Mouse (Mus musculus) midbrain, embryonic 16.5 days (tissue): Measurements from ENCODE around the gene Gm49340. TPM values are rescaled to one million over a fixed set of nuclear protein-coding genes. Genes with fewer than 3 reads are reported as not detected.

ENCODE experiments used
- ATAC-seq: fragments of 200-750 bp; cut with Nextera tagmentation; 2 replicates; pipeline ENCODE4 v1.8.0; 2017; ENCODE audit warnings: moderate TSS enrichment
- H3K27ac ChIP-seq: fragments of 300-500 bp; sonication (generic); 2 replicates; pipeline ENCODE4 v1.5.1; 2014; ENCODE audit warnings: mild to moderate bottlenecking, low read length, mixed read lengths
- H3K27me3 ChIP-seq: fragments of 300-500 bp; sonication (generic); 2 replicates; pipeline ENCODE4 v1.6.1; 2014; ENCODE audit warnings: low read depth, low read length, mixed read lengths; ENCODE audit not compliant: control insufficient read depth, insufficient read depth
- H3K36me3 ChIP-seq: fragments of 300-500 bp; sonication (generic); 2 replicates; pipeline ENCODE4 v1.6.1; 2014; ENCODE audit warnings: mild to moderate bottlenecking, low read length, moderate library complexity, mixed read lengths; ENCODE audit not compliant: control insufficient read depth, insufficient read depth
- H3K4me1 ChIP-seq: fragments of 300-500 bp; sonication (generic); 2 replicates; pipeline ENCODE4 v1.6.1; 2014; ENCODE audit warnings: mild to moderate bottlenecking, low read length, mixed read lengths; ENCODE audit not compliant: control insufficient read depth, insufficient read depth
- H3K4me2 ChIP-seq: fragments of 300-500 bp; sonication (generic); 2 replicates; pipeline ENCODE4 v1.6.1; 2014; ENCODE audit warnings: mild to moderate bottlenecking, low read length, mixed read lengths
- H3K4me3 ChIP-seq: fragments of 300-500 bp; sonication (generic); 2 replicates; pipeline ENCODE4 v1.5.1; 2014; ENCODE audit warnings: low read depth, mild to moderate bottlenecking, low read length, moderate library complexity, mixed read lengths
- H3K9ac ChIP-seq: fragments of 300-500 bp; sonication (generic); 2 replicates; pipeline ENCODE4 v1.6.1; 2014; ENCODE audit warnings: low read depth, low read length, mixed read lengths
- H3K9me3 ChIP-seq: fragments of 300-500 bp; sonication (generic); replicated peaks from 2 replicates; pipeline ENCODE4 v1.6.1; 2014; ENCODE audit warnings: mild to moderate bottlenecking, low read length, mixed read lengths; ENCODE audit not compliant: control insufficient read depth, poor library complexity, severe bottlenecking
- WGBS: fragments of 180-500 bp; shearing (Covaris S2); extraction: QIAGEN DNeasy Blood & Tissue Kit; methylation state at CpG from one replicate; pipeline ENCODE4 v1.1.7; 2014; 5-methylcytosine and 5-hydroxymethylcytosine counted together
- polyA plus RNA-seq: library from polyadenylated mRNA; unstranded; fragments of >200 nt; fragmentation: Nextera tagmentation; extraction: Ambion mirVana; gene quantifications from 2 replicates; pipeline ENCODE4 v1.2.1, GENCODE M21; 2015

Gm49340 gene
- polyA plus RNA-seq: not detected in 2 replicates

DNA sequence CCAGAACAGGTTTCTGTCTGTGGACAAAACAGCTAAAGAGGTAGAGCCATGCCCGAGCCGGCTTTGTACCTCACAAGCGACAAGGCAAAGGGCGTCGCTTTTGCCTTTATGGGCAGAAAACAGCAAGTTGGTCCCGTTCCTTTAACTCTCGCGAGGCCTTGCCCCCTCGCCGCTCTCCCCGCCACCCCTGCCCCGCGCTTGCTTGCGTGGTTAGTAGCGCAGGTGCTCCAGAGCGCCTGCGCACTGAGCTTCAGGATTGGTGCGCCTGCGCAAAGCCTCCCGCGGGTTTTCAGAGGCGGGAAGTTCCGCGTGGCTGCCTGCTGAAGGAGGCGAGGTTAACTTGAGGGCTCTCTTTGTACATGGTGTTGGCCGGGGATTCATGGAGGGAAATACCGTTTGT lies at the start of gene Gm49340, which contains the start of the genes Aspa and Spata22:
Gm49340 (plus strand) TSS at position 300 of the 400 bp plus-strand sequence.
Aspa (minus strand) TSS at position 155 of the 400 bp plus-strand sequence.
Spata22 (plus strand) TSS at position 300 of the 400 bp plus-strand sequence.
- Histone ChIP-seq H3K9me3 (no peaks in the 10 kb centered on the region), H3K4me1 (no peaks in the 10 kb centered on the region), H3K4me3 (no peak within 1 kb of the TSS), H3K9ac (no peak within 1 kb of the TSS), H3K27ac (no peak within 1 kb of the TSS), H3K36me3 (no peaks in the 10 kb centered on the region), H3K4me2 (no peak within 1 kb of the TSS), H3K27me3 (no peaks in the 10 kb centered on the region)
- no peak for ATAC-seq
- WGBS: 82% methylated on average over 27 of the region's 27 CpGs

DNA sequence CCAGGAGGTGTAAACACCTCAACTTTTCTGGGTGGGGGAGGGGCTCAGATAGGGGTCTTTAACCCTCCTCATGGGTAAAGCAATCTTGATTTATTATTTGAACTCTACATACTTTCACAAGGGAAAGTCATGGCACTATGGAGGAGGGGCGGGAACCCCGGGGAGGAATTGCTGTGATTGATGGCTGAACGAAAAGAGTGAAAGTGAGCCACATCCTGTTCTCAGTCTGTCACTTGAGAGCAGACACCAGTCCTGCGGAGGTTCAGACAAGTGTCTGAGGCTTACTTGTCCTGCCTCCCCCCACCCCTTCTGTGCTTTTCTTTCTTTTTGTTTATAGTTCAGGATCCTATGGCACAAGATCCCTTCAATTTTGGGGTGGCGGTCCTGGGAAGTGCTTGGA lies 48.8 kb upstream of the Gm49340 start:
- Histone ChIP-seq H3K4me2 (peak overlapping the region; percentile 56; the same call in 1 of the 2 replicates), H3K27ac (no peak overlapping the region), H3K9me3 (no peaks in the 10 kb centered on the region), H3K9ac (no peak overlapping the region), H3K27me3 (no peaks in the 10 kb centered on the region), H3K4me1 (peaks cover 3% of the 10 kb centered on the region; the same call in 1 of the 2 replicates), H3K36me3 (no peaks in the 10 kb centered on the region), H3K4me3 (no peak overlapping the region)
- WGBS: 79% methylated on average over 5 of the region's 5 CpGs
- no peak for ATAC-seq

DNA sequence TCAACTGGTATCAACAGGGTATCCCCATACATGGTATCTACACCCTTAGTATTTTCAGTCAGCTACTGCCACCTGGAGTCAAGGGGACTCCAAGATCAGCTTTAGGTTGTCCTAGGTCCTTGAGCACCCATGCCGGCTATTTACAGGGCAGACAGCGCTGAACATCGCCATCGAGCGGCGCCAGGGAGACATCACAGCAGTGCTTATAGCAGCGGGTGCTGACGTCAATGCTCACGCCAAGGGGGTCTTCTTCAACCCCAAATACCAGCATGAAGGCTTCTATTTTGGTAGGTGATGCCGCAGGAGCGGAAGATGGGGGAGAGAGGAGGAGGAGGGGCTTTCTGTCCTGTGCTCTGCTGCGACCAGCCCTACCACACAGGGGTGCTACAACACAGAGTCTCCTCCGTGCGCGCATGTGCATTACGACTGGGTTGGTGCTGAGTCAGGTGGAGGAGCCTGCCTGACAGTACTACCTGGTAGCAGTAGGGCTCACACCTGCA lies 48.0 kb upstream of the Gm49340 start:
- H3K36me3 ChIP-seq: no peaks in the 10 kb centered on the region
- no peaks in the 10 kb centered on the region for H3K9me3 ChIP-seq
- WGBS: 4% methylated on average over 16 of the region's 16 CpGs
- peak; percentile 95 for ATAC-seq
- peak overlapping the region; percentile 47 for H3K9ac ChIP-seq
- peaks cover 3% of the 10 kb centered on the region; the same call in 1 of the 2 replicates for H3K4me1 ChIP-seq
- H3K27ac ChIP-seq: 0 out of 2 replicates have a peak overlapping the region, but pooled peaks have one; percentile 1
- no peaks in the 10 kb centered on the region for H3K27me3 ChIP-seq
- H3K4me3 ChIP-seq: peak overlapping the region; percentile 37
- H3K4me2 ChIP-seq: peak overlapping the region; percentile 56

DNA sequence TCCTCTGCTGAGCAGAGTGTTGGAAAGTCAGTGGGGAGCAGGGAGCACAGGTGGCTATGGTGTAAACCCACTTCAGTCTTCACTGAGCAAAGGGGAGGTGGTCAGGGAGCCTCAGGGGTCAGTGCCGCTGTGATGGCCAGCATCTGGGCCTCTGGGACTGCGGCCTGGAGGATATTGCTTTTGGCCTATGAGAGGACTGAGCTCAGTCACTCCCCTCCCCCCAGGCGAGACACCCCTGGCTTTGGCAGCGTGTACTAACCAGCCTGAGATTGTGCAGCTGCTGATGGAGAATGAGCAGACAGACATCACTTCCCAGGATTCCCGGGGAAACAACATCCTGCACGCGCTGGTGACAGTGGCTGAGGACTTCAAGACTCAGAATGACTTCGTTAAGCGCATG lies 46.2 kb upstream of the Gm49340 start:
- Histone ChIP-seq H3K4me1 (peaks cover 3% of the 10 kb centered on the region; the same call in 1 of the 2 replicates), H3K4me2 (no peak overlapping the region), H3K9ac (no peak overlapping the region), H3K27me3 (no peaks in the 10 kb centered on the region), H3K4me3 (no peak overlapping the region), H3K9me3 (no peaks in the 10 kb centered on the region), H3K36me3 (no peaks in the 10 kb centered on the region), H3K27ac (no peak overlapping the region)
- 85% methylated on average over 9 of the region's 9 CpGs for WGBS
- ATAC-seq: no peak

DNA sequence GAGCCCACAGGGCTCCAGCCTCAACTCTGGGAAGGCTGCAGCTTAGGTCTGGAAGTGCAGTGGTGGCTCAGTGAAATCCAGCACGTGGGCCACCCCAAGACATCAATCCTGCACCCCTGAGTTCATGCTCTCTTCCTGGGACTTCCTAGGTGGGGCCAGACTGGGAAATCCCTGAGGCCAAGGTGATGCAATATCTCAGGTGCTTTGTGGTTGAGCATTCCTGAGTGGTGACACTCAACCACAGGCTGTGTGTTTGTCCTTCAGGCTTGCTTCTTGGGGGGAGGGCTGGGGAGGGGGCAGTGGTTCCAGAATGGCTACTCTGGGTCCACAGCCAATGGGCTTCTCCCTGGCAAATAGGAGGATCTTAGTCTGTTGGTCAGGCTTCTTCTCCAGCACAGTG lies 45.6 kb upstream of the Gm49340 start:
- no peak overlapping the region for H3K27ac ChIP-seq
- no peak overlapping the region for H3K4me3 ChIP-seq
- H3K36me3 ChIP-seq: no peaks in the 10 kb centered on the region
- 55% methylated on average over 1 of the region's 1 CpGs for WGBS
- peaks cover 3% of the 10 kb centered on the region; the same call in 1 of the 2 replicates for H3K4me1 ChIP-seq
- no peak overlapping the region for H3K4me2 ChIP-seq
- no peak for ATAC-seq
- no peak overlapping the region for H3K9ac ChIP-seq
- no peaks in the 10 kb centered on the region for H3K9me3 ChIP-seq
- H3K27me3 ChIP-seq: no peaks in the 10 kb centered on the region

DNA sequence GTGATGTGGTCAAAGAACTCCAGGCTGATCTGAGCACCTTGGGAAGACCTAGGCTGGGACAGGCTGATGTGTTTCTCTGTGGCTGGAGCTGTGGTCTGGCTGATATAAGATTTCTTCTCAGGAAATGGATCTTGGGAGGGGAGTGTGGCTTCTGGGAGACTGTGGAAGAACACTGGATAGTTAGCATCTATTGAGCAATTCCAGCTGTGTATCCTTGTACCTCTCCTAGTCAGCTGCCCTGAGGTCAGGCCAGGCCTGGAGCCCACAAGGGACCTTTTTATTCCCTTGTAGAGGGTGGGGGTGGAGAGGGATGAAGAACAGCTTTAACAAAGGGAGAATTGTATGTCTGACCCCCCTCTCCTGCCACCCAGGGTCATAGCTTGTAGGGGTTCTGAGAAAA lies 45.2 kb upstream of the Gm49340 start:
- no peak for ATAC-seq
- H3K9me3 ChIP-seq: no peaks in the 10 kb centered on the region

DNA sequence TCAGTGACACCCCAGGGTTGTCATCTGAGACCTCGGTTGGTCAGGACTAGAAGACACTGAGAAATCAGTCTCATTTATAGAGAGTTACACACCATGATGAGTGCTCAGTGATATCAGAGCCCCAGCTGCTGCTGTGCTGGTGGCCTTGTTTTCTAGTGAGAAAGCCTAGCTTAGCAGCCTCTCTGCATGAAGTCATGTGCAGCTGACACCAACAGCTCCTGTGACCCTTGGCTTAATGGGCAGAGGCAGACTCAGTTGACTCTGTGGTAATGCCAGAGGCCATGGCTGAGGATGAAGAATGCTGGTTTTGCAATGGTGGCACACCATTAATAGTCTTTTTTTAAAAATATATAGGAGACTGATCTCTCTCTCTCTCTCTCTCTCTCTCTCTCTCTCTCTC lies 39.9 kb upstream of the Gm49340 start:
- no peaks in the 10 kb centered on the region for H3K27me3 ChIP-seq

More for the DNA sequence above, 45.2 kb upstream of the Gm49340 start:
- Histone ChIP-seq H3K9ac (no peak overlapping the region), H3K4me1 (peaks cover 3% of the 10 kb centered on the region; the same call in 1 of the 2 replicates), H3K27me3 (no peaks in the 10 kb centered on the region), H3K4me3 (no peak overlapping the region), H3K36me3 (no peaks in the 10 kb centered on the region), H3K27ac (no peak overlapping the region), H3K4me2 (no peak overlapping the region)

DNA sequence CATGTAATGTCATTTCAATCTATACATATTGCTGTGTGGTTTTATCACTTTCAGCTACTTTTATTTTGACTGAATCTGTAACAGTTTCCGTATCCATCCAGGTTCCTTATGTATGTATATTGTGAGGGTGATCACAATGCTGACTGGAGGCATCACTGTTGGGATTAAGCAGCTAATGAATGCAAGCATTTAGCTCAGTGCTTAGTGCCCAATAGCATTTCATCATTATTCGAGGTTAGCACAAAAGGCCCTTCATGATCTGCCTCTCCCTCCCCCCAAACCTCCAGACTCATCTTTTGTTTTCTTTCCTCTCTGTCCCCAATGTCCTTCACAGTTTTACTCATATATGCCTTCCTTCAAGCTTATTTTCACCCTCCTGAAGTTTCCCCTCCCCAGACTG lies 26.4 kb upstream of the Gm49340 start:
- Histone ChIP-seq H3K4me1 (no peaks in the 10 kb centered on the region), H3K9ac (no peak overlapping the region), H3K4me3 (no peak overlapping the region), H3K27me3 (no peaks in the 10 kb centered on the region), H3K36me3 (no peaks in the 10 kb centered on the region), H3K9me3 (no peaks in the 10 kb centered on the region), H3K27ac (no peak overlapping the region), H3K4me2 (no peak overlapping the region)
- WGBS: 14% methylated on average over 2 of the region's 2 CpGs
- no peak for ATAC-seq

More for the DNA sequence above, 39.9 kb upstream of the Gm49340 start:
- no peak for ATAC-seq
- Histone ChIP-seq H3K27ac (no peak overlapping the region), H3K36me3 (no peaks in the 10 kb centered on the region), H3K4me3 (no peak overlapping the region), H3K9me3 (no peaks in the 10 kb centered on the region), H3K4me1 (no peaks in the 10 kb centered on the region), H3K9ac (no peak overlapping the region), H3K4me2 (no peak overlapping the region)
- WGBS: 93% methylated on average over 1 of the region's 1 CpGs

DNA sequence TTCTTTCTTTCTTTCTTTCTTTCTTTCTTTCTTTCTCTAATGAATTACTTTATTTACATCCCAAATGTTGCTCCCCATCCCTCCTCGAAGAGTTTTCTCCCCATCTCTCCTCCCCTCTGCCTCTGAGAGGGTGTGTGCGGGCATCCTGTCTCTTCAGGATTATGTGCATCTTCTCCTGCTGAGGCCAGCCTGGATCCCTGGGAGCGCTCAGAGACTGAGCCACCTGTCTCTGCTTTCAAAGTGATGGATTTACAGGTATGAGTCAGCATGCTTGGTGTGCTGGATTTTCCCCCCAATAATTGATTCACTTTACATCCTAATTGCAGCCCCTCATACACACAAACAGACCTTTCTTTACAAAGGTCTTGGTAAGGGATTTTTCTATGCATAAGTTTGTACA lies 13.6 kb upstream of the Gm49340 start:
- no peak overlapping the region for H3K27ac ChIP-seq
- WGBS: 38% methylated on average over 3 of the region's 3 CpGs
- no peaks in the 10 kb centered on the region for H3K4me1 ChIP-seq
- ATAC-seq: no peak
- no peaks in the 10 kb centered on the region for H3K27me3 ChIP-seq
- no peak overlapping the region for H3K9ac ChIP-seq
- no peak overlapping the region for H3K4me2 ChIP-seq
- no peaks in the 10 kb centered on the region for H3K9me3 ChIP-seq
- no peak overlapping the region for H3K4me3 ChIP-seq
- no peaks in the 10 kb centered on the region for H3K36me3 ChIP-seq
